Mouse (Mus musculus) bone marrow, adult 2 months (tissue): ENCODE measurements at regions not wholly inside any gene's neighbourhood (a gene's known extent, or its start where the extent isn't known, plus 50 kb on each side); places are given as distances from the start of the nearest gene placed in this dataset.

Experiments
- CTCF ChIP-seq: fragments of 200-500 bp; IDR thresholded peaks from 2 replicates; pipeline ENCODE4 v1.5.1; 2011; ENCODE audit warnings: low read length, control low read depth; ENCODE audit not compliant: control insufficient read depth, insufficient read depth
- POLR2A ChIP-seq: fragments of 200-500 bp; IDR thresholded peaks from 2 replicates; pipeline ENCODE4 v1.6.1; 2011; ENCODE audit warnings: low read depth, mild to moderate bottlenecking, control low read depth, low read length, borderline replicate concordance; ENCODE audit not compliant: control insufficient read depth

- no peak for TF ChIP-seq CTCF
- no peak for TF ChIP-seq POLR2A
These were observed 323.4 kb downstream of the Mtx2 start for GRCm38 (mm10) chr2:75149036-75149435.
